Mouse (Mus musculus) layer of hippocampus, postnatal 10 days (tissue): ENCODE results near the gene Dpm3. TPM values are rescaled to one million over a fixed set of nuclear protein-coding genes. Genes with fewer than 3 reads are reported as not detected.

Source experiments
- DNase-seq, 2 experiments: peaks; one replicate each; pipeline ENCODE4 v3.0.0; 2021; ENCODE audit warnings: low spot score in 2 of 2
- total RNA-seq, 2 experiments: library from RNA; stranded (reverse); gene quantifications; 2 replicates each; pipeline ENCODE4 v1.2.3; 2021

Gene Dpm3
- total RNA-seq, 2 experiments from 2014 or later, result 53.3 to 66.3 TPM

- peak; percentile 73 to 81 for DNase-seq
Measured at GRCm38 (mm10) chr3:89266439-89266893, 7.3 kb downstream of the Dpm3 start.

GRCm38 (mm10) chr3:89268916-89269315, 9.8 kb downstream of the Dpm3 start:
- no peak for DNase-seq

GRCm38 (mm10) chr3:89270051-89270755, 11.0 kb downstream of the Dpm3 start, which contains the start of gene Slc50a1:
Gene Slc50a1, minus strand, starts transcription at chr3:89270570.
- DNase-seq, result peak; percentile 87 to 94

- DNase-seq, result peak; percentile 55 to 59
Measured at GRCm38 (mm10) chr3:89270891-89271290, 11.7 kb downstream of the Dpm3 start.

- no peak for DNase-seq
Measured at GRCm38 (mm10) chr3:89271760-89272159, 12.6 kb downstream of the Dpm3 start.

- no peak for DNase-seq
Measured at GRCm38 (mm10) chr3:89276061-89276460, 16.9 kb downstream of the Dpm3 start.

- peak in 1 of 2 experiments; percentile 40 for DNase-seq
Measured at GRCm38 (mm10) chr3:89277281-89278021, 18.3 kb downstream of the Dpm3 start.

GRCm38 (mm10) chr3:89278107-89278506, 18.9 kb downstream of the Dpm3 start:
- no peak for DNase-seq

- no peak for DNase-seq
Measured at GRCm38 (mm10) chr3:89278643-89279042, 19.5 kb downstream of the Dpm3 start.

- DNase-seq, result peak; percentile 71 to 74
Measured at GRCm38 (mm10) chr3:89279153-89279890, 20.2 kb downstream of the Dpm3 start.

GRCm38 (mm10) chr3:89280050-89280605, 21.0 kb downstream of the Dpm3 start:
- DNase-seq, result peak in 1 of 2 experiments; percentile 34

- DNase-seq, result peak; percentile 29 to 50
Measured at GRCm38 (mm10) chr3:89280606-89281511, 21.7 kb downstream of the Dpm3 start, which contains the start of gene Efna1. Gene Efna1, minus strand, starts transcription at chr3:89281142.

- peak; percentile 84 to 90 for DNase-seq
Measured at GRCm38 (mm10) chr3:89281579-89282290, 22.6 kb downstream of the Dpm3 start.

- no peak for DNase-seq
Measured at GRCm38 (mm10) chr3:89282291-89282643, 23.1 kb downstream of the Dpm3 start.

- no peak for DNase-seq
Measured at GRCm38 (mm10) chr3:89284261-89284660, 25.1 kb downstream of the Dpm3 start.

GRCm38 (mm10) chr3:89285526-89285925, 26.4 kb downstream of the Dpm3 start:
- no peak for DNase-seq

GRCm38 (mm10) chr3:89287286-89287685, 28.1 kb downstream of the Dpm3 start:
- no peak for DNase-seq

GRCm38 (mm10) chr3:89288503-89288928, 29.4 kb downstream of the Dpm3 start:
- no peak for DNase-seq

- no peak for DNase-seq
Measured at GRCm38 (mm10) chr3:89291874-89292273, 32.7 kb downstream of the Dpm3 start.

GRCm38 (mm10) chr3:89292303-89292702, 33.1 kb downstream of the Dpm3 start:
- no peak for DNase-seq
